In genomic region chr14:79267878-79268277, GRCm38 (mm10) we compare ENCODE assay signal across 22 mouse cellular contexts. TPM values are rescaled to one million over a fixed set of nuclear protein-coding genes. Genes with fewer than 3 reads are reported as not detected.
A peak's percentile ranks its signal among the peaks of the same experiment; 100 is the strongest.
DNase-seq lines count a peak whose midpoint lies in the region.
"Had no signal": no experiment of that assay in that cellular context is flagged by ENCODE, and none has a peak within 500 bp of the region (broad histone marks: within the 10 kb centered on the region; RNA-seq: fewer than 3 reads in every experiment).

No protein-coding gene starts in this region.

- peaks cover 34% of the 10 kb centered on the region for H3K4me1 ChIP-seq in brown adipose tissue, adult 24 weeks (ENCODE audit: control insufficient read depth, insufficient read depth, insufficient read length, low read length)
- H3K4me1 ChIP-seq in hindbrain, embryonic 10.5 days (replicated peaks): 0 out of 2 replicates have a peak, but pooled peaks cover under 1% of the 10 kb centered on the region
- H3K4me1 ChIP-seq: embryonic facial prominence, embryonic 12.5 days; hindbrain, embryonic 15.5 days; liver, embryonic 12.5 days; neural tube, embryonic 12.5 days had no signal

- H3K4me3 ChIP-seq in brown adipose tissue, adult 24 weeks (ENCODE audit: insufficient read depth, low read depth, low read length): no peak overlapping the region
- H3K4me3 ChIP-seq in hindbrain, embryonic 10.5 days: no peak overlapping the region
- H3K4me3 ChIP-seq: embryonic facial prominence, embryonic 12.5 days; gastrocnemius, adult 2 months; hindbrain, embryonic 15.5 days; limb, embryonic 10.5 days; liver, embryonic 12.5 days; lung, embryonic 15.5 days; megakaryocyte, embryonic 14.5 days; neural tube, embryonic 12.5 days had no signal

- no peaks in the 10 kb centered on the region for H3K36me3 ChIP-seq in hindbrain, embryonic 10.5 days
- H3K36me3 ChIP-seq: embryonic facial prominence, embryonic 12.5 days; hindbrain, embryonic 15.5 days; limb, embryonic 10.5 days; liver, embryonic 12.5 days; lung, embryonic 15.5 days; neural tube, embryonic 12.5 days had no signal

- H3K27me3 ChIP-seq in hindbrain, embryonic 10.5 days (ENCODE audit: insufficient read depth, poor library complexity, severe bottlenecking): no peaks in the 10 kb centered on the region
- H3K27me3 ChIP-seq: embryonic facial prominence, embryonic 12.5 days; hindbrain, embryonic 15.5 days; liver, embryonic 12.5 days; lung, embryonic 15.5 days; neural tube, embryonic 12.5 days had no signal

- H3K27ac ChIP-seq in brown adipose tissue, adult 24 weeks (replicated peaks; ENCODE audit: low read depth, low read length): peak overlapping the region; percentile 92
- H3K27ac ChIP-seq in hindbrain, embryonic 10.5 days: no peak overlapping the region
- H3K27ac ChIP-seq: embryonic facial prominence, embryonic 12.5 days; gastrocnemius, adult 2 months; hindbrain, embryonic 15.5 days; limb, embryonic 10.5 days; liver, embryonic 12.5 days; lung, embryonic 15.5 days; neural tube, embryonic 12.5 days had no signal

- 94% methylated on average over 10 of the region's 10 CpGs for WGBS in hindbrain, embryonic 10.5 days

- DNase-seq in spleen, postnatal 36 days (ENCODE audit: low spot score in 2 of 2): peak; percentile 32 to 35
- DNase-seq in spleen, adult 18-20 months: no peak
- DNase-seq in thymus, adult 18-20 months: peak; percentile 75 to 88
- no peak for DNase-seq in urinary bladder, postnatal 4 days (ENCODE audit: low spot score in 2 of 2)
- DNase-seq in hindbrain, embryonic 10.5 days (ENCODE audit: low spot score): no peak
- DNase-seq in kidney, postnatal 36 days: no peak
- DNase-seq in kidney, adult 9 months: no peak
- DNase-seq: adrenal gland, adult 8-10 months; cerebellum, adult 2 months; gastrocnemius, adult 2 months; kidney, postnatal 4 days had no signal

- H3K9me3 ChIP-seq in hindbrain, embryonic 10.5 days: 0 out of 2 replicates have a peak, but pooled peaks cover 3% of the 10 kb centered on the region
- H3K9me3 ChIP-seq: embryonic facial prominence, embryonic 12.5 days; hindbrain, embryonic 15.5 days; limb, embryonic 10.5 days; liver, embryonic 12.5 days; lung, embryonic 15.5 days; neural tube, embryonic 12.5 days had no signal

RNA-seq across cellular contexts. Expression of gene Zfp957, which starts 20.7 kb away (rescaled TPM):
- not detected in 2 replicates for polyA plus RNA-seq in brown adipose tissue, adult 24 weeks (2012; ENCODE audit: insufficient read depth, insufficient read length, missing spikeins)
- not detected in 2 replicates for polyA plus RNA-seq in hindbrain, embryonic 10.5 days (2016; fragmentation: Nextera tagmentation; extraction: Ambion mirVana)
- polyA plus RNA-seq: cerebellum, adult 2 months; embryonic facial prominence, embryonic 12.5 days; forebrain, embryonic 16.5 days; heart, embryonic 14.5 days; hindbrain, embryonic 15.5 days; intestine, postnatal 0 days; limb, embryonic 10.5 days; liver, embryonic 12.5 days; lung, embryonic 15.5 days; neural tube, embryonic 12.5 days had no signal

RNA-seq across cellular contexts. Expression of gene Rgcc, which starts 33.6 kb away (rescaled TPM):
- 325 and 446 TPM in 2 replicates for polyA plus RNA-seq in brown adipose tissue, adult 24 weeks (2012; ENCODE audit: insufficient read depth, insufficient read length, missing spikeins)
- polyA plus RNA-seq in hindbrain, embryonic 10.5 days (2016; fragmentation: Nextera tagmentation; extraction: Ambion mirVana): 26.2 and 52.1 TPM in 2 replicates

Comparison
In these comparisons a context has a peak if more than half of its experiments do, and no peak if none do; other contexts are left out.
1. DNase-seq: peak in spleen, postnatal 36 days (2 of 2) and thymus, adult 18-20 months (2 of 2); none in spleen, adult 18-20 months (0 of 2), urinary bladder, postnatal 4 days (0 of 2), hindbrain, embryonic 10.5 days (single experiment), kidney, postnatal 36 days (0 of 2) and kidney, adult 9 months (single experiment).